Mouse (Mus musculus) spleen, postnatal 10 days (tissue): ENCODE data around the gene Afg1l.

ENCODE experiments used
- DNase-seq, 2 experiments: peaks; one replicate each; pipeline ENCODE4 v3.0.0; 2021 to 2022; ENCODE audit warnings: low spot score in 2 of 2

The Afg1l gene

DNA sequence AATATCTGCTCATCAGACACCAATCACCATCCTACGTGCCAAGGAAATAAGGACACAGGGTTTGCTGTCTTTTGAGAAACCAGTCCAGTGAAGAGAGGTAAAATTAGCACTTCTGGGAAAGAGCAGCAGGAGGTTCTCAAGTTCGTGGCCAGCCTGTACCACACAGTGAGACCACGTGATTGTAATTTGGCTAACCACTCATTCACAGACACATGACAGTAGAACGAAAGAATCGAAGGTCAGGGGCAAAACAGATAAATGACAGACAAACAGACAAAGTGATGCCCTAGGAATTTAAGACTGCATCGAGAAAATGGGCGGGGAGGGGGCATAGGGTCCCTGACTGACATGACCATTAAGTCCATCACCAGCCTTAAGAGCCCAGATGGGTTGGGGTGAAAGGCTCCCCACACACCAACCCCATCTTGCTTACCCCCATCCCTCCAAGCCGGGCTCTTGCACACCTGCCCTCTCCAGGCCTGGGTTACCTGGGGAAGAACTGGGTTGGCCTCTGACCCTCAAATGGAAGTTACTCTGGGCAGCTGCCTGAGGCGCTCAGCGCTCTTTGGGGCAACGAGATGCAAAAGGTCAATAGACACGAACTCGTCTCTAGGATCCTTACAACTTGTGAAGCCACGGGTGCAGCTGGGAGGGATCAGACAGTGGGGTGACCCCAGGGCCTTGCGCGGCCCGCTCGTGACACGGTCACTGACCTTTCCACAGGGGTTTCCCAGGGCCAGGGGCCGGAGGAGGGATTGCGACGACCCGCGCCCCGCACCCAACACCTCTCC, 620 bp downstream of the Afg1l start:
- no peak for DNase-seq

DNA sequence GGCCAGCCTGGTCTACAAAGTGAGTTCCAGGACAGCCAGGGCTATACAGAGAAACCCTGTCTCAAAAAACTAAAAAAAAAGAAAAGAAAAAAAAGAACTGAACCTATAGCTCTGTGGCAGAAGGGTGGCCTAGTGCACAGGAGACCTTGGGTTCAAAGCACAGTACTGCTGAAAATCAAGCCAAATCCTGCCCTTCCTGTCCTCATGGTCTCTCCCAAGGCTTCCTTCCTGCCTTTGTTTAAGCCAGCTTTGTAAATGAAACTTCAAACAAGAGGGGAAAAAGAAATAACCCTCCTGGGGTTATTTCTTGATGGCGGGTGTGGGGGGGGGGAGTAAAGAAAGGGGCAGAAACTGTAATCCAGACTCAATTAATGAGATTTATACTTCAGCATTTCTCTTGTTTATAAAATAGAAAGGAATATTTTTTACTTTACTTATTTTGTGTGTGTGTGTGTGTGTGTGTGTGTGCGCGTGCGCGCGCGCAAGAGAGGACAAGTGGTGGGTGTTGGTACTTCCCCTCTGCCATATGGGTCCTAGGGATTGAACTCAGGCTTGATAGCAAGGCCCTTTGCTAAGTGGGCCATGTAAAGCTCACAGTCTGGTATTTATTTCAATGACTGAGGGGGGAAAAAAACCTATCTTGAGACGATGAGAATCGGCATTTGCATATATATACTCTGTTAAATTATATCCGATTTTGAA, 1.4 kb downstream of the Afg1l start:
- no peak for DNase-seq

DNA sequence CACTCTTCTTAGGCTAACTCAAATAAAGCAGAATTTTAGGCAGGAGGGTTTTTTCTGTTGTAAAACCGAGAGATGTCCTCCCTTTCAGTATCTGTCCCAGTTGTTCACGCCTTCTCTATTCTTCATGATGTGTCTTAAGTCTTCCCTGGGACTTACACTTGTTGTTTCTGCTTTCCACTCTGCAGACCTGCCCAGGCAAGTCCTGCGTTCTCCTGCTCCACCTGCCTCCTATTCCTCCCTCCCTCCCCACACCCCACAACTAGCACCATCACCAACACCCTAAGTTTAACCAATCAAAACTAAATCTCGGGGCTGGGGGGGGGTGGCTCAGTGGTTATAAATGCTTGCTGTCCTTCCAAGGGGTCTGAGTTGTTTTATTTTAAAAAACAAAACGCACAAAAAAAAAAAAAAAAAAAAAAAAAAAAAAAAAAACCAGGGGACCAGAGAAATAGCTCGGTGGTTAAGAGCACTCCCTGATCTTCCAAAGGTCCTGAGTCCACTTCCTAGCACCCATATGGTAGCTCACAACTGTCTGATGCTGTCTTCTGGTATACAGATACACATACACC, 3.3 kb downstream of the Afg1l start:
- no peak for DNase-seq

DNA sequence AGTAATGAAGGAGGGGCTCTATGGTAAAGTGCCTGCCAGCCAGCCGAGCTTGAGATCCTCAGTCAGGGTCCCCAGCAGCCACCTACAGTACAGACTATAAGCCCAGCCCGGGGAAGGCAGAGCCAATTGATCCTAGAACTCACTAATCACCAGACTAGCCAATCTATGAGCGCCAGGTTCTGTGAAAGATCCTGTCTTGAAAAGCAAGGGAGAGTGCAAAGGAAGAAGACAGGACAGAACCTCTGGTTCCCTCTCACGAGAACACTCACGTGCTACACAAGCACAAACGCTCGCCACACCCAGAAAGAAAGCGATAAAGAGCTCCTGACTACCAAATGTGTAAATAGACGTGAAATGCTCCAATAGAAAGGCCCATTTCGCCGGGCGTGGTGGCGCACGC, 13.6 kb downstream of the Afg1l start:
- no peak for DNase-seq

- no peak for DNase-seq
These were observed 14.1 kb downstream of the Afg1l start for GRCm38 (mm10) chr10:42464224-42464623.

DNA sequence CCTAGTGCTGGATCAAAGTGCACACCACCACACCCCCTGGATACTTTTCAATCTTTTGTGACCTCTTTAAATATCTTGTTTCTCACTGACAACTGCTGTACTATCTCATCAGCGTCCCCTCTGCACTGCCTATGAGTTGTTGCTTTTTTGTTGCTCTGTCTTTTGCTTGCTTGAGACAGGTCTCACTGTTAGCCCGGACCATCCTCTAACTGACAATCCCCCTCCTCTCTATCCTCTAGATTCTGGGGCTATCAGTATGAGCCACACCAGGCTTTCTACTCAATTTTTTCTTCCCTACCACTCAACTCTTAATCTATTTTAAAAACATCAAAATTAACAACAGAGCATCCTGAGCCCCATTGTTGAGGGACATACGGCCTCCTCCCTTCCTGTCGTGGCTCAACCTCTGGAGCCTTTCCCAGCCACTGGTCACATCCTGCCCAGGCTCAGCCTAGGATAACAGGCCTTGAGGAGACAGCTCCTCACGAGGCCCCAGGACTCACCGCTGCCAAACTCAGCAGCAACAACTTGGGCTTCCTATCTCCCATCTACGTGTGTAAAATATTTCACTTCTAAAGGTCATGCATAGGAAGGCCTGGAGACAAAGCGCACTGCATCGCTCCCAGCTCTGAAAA, 20.7 kb downstream of the Afg1l start:
- peak in 1 of 2 experiments; percentile 26 for DNase-seq

DNA sequence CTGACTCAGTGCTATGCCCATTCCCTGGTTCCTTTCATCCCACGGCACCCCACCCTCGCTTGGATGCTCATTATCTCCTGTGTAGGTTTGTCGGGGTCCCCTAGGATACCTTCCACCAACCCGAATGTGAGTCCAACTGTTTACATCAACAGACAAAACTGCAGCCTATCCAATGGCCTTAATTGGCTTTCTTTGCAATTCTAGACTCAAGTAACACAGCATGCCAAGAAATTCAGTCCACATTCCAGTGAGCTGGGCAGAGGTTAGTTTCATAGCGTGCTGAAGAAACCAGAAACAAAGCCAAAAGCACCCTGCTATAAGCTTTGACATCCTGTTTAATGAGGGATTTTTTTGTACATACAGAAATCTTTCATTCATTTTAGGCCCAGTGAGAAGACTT, 22.4 kb downstream of the Afg1l start:
- DNase-seq = no peak

- DNase-seq = no peak
These were observed 23.7 kb downstream of the Afg1l start for GRCm38 (mm10) chr10:42454690-42455089.

DNA sequence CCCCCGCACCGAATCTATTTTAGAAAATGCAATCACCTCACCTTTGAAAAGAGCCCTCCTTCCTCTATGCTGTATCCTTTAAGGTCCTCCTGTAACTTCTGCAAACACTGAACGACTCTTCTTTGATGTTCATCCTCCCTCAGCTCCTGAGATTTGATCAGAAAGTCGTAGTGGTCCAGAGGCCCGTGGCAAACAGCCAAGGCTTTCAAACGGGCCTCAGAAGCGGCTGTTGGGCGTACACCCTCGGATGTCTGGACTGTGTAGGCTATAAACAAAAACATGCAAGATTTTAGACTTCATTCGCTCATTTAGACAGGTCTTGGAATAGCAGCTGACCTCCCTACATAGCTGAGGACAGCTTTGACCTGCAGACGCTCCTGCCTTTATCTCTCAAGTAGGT, 24.1 kb downstream of the Afg1l start:
- DNase-seq = no peak

GRCm38 (mm10) chr10:42449672-42450071, 28.7 kb downstream of the Afg1l start:
- DNase-seq = no peak

DNA sequence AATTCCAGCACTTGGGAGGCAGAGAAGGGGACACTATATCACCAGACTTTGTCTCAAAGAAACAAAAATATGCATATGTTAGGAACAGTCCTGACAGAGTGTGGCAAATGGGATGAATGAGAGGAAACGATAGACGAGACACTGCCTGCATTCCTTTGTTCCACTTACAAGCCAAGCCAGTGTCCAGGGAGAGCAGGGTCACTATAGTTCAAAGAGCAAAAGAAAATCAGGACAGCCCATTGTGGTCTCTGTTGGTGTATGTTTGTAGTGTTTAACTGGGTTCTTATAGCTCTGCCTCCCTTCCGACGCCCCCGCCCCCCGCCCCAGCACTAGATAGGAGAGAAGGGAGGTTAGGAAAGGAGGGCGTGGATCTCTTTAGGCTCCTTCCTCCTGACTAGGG, 30.0 kb downstream of the Afg1l start:
- no peak for DNase-seq

- no peak for DNase-seq
These were observed 32.2 kb downstream of the Afg1l start for GRCm38 (mm10) chr10:42446145-42446544.

DNA sequence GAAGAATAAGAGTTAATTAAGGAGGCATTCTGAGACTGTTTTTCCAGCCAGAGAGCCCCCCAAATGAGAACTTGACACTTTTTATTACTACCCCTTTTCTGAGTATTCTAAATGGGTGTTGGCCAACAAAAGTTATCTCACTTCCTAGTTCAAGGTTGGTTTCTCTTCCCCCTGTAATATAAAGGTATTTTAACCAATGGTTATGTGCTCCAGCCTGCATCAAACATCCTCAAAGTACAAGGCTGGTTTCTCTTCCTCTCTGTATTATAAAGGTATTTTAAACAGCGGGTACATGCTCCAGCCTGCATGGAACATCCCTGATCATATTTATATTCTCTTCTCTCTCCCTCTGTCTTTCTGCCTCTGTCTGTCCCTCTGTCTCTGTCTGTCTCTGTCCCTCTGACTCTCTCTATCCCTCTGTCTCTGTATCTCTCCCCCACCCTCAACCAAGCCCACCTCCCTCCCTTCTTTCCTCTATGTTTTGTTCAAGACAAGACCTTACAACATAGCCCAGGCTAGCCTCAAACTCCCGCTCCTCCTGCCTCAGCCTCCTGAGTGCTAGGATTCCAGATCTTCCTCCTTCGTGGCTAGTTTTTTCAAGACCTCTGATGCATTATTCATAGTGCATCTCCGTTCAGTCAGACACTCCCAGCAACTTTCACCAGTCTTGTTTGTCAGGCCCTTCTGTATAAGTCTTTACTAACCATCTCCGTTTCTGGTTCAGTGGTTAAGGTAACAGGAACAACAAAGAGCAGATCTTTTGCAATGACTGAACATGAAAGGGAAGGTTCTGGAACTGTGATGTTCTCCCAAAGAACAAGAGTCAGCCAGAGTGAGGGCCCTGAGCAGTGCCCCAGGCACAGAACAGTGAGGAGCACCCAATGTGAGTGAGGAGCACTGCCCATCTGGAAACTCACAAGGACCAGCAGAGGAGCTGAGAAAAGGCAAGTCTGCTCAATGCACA, 41.2 kb downstream of the Afg1l start:
- DNase-seq = peak in 1 of 2 experiments; percentile 5

DNA sequence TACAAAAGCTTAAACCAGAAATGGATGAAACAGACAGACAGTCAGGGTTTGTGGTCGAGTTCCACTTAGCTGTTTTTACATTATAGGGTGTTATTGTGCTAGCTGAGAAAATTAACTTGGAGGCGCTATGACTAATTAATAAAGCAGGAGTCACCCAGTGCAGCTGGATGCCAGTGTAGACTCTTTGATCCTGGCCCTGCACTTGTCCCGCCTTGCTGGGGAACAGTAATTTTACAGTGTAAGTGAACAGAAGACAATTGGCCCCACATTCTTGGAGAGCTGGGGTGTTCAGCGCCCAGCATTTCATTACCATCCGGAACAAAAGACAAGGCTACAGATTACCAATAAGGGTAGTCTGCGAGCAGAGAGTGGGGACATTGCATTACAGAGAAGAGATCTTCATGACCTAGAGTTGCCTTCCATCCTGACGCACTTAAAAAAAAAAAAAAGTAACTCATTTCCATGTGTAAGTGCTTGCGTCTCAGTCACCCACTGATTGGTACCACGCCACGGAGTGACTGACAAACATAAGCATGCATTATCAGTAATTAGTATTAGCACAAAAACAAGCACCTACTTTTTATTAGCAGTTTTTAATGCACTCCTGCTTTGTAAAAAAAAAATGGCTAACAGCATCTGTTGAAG, 60.7 kb downstream of the Afg1l start:
- DNase-seq = no peak

GRCm38 (mm10) chr10:42415821-42416470, 62.4 kb downstream of the Afg1l start:
- DNase-seq = no peak

DNA sequence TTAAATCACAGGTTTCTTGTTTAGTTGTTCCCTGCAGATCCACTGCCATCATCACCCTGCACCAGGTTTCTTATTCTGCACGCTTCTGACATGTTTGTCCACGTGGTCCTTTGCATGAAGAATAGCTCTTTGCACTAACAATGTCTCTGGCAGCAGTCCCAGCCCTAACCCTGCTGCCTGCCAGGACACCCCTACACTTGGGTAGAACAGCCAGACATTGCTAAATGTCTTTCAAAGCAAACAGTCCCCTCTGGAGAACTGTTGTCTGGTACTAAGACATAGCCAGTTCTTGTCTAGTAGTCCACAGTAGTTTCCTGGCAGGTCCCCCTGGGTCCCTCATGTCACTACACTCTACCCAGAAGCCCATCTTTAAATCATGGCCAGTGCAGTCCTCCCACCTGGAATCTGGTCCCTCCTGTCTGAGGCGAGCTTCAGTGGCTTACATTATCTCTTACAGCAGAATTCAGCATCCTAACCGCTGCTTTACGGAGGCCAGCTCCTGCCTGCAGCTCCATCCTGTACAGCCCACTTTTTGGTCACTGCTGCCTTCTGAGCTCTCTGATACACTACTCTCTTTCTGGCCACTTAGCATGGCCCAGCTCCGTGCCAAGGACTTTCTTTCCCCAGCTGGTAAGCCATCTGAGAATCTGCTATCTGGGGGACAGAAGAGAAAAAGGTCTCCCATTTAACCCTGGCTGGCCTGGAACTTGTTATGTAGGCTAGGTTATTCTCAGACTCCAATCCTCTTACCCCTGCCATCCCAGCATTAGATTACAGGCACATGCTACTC, 67.4 kb downstream of the Afg1l start:
- DNase-seq = no peak

GRCm38 (mm10) chr10:42390436-42390835, 87.9 kb downstream of the Afg1l start:
- no peak for DNase-seq

- no peak for DNase-seq
These were observed 90.2 kb downstream of the Afg1l start for GRCm38 (mm10) chr10:42388181-42388580.

- no peak for DNase-seq
These were observed 93.3 kb downstream of the Afg1l start for GRCm38 (mm10) chr10:42384946-42385644.
